Mouse (Mus musculus) c-Kit-positive CD71-negative TER-119-negative erythroid progenitor cells, embryonic 14.5 days (primary cell): ENCODE measurements around the gene Polr1c.

Experiments used
- DNase-seq: peaks from one replicate; pipeline ENCODE4 v3.0.0-alpha.2; 2013; ENCODE audit warnings: low read depth

Gene Polr1c

DNA sequence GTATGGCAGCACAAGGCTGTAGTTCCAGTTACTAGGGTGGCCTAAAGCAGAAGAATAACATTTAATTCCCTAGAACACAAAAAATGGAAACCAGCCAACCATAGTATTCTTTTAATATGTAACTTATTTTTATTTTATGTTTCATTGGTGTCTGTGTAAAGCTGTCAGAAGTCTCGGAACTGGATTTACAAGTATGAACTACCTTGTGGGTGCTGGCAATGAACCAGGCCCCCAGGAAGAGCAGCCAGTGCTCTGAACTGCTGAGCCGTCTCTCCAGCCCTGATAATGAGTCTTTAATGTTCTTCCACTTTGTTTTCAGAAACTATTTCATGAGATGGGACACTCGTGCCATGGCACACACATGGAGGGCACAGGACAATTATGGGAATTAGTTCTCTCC, 37.3 kb downstream of the Polr1c start:
- DNase-seq: no peak

DNA sequence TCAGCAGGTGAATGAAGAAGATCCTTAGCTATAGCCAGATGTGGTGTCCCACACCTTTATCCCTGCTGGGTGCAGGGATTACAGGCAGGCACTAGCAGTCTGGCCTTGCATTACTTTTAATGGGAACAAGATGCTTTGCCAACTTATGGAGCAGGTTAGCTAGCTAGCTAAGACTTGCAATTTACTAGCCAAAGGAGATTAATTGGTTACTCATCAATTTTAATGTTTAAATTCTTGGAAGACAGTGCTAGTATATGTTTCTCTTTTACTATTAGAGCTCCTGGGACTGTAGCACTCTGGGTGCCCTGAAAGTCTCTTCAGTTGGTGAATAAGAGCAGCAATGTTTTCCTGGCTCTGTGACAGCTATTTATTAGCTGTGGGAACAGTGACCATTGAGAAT, 41.2 kb downstream of the Polr1c start:
- DNase-seq: no peak

DNA sequence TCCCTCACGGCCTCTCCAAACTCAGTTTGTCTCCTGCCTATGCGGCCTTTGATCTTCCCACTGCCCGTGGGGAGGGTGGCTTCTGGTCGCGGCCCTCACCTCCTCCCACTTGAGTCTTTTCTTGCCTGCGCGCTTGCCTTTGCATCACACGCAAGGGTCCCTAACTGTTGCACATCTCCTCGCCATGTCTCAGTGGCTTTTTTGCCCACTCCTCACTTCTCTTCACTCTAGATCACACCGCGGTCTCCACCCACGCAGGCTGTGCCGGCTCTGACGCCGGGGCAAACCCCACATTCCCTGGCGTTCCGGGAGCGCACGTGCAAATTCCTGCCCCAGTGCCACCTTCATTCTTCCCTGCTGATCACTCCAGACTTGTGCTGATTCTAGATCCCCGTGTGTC, 44.8 kb downstream of the Polr1c start:
- no peak for DNase-seq

DNA sequence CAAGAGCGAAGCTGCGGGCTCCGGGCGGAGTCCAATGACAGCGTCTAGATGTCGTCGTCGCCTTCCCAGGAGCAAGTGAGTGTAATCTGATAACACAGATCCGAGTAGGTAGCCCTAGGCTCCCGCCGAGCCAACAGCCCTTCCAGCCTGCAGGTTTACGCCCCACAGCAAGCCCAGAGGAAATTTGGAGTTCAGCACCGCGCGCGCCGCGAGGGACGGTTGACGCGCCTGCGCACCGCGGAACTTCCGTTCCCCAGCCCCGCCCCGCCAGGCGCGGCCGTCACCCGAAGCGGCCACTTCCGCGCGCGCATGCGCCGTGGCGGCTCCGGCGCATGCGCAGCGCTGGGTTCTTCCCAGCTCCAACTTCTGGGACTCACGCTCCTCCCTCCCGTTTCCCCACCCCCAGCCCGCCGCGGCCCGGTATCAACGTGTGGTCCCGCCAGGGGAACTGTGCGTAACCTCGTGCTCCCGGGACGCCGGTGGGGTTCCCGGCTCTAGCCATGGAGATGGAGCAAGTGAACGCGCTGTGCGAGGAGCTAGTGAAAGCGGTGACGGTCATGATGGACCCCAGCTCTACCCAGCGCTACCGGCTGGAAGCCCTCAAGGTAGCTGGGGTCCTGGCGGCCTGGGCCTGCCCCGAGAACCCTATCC, 45.3 kb downstream of the Polr1c start, which contains the start of the genes Polh and Xpo5:
Polh (minus strand) TSS at position 225 of the 651 bp plus-strand sequence.
Xpo5 (plus strand) TSS at position 362 of the 651 bp plus-strand sequence.
- DNase-seq: peak; percentile 84

DNA sequence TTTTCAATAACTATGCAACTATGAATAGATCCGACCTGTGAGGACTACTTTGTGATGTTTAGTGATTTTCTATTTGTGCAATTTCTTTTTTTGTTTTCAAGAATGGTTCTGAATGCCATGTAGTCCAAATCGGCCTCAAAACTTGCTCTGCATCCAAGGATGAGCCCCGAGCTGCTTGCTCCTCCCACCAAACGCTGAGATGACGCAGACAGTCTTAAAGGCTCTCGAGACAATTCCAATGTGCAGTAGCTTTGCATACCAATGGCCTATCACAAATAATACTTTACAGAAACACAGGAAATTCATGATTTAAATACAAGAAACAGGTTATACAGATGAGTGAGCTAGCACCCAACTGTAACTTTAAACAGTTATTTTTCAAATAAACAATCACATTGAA, 46.7 kb downstream of the Polr1c start:
- DNase-seq: no peak
